Mouse (Mus musculus) naive thymus-derived CD4-positive, alpha-beta T cell, adult 2 months (primary cell): ENCODE data around the gene Kif24.

ENCODE experiments used
- DNase-seq: peaks from one replicate; pipeline ENCODE4 v3.0.0-alpha.2; 2011; ENCODE audit warnings: low read depth

Kif24 gene

DNA sequence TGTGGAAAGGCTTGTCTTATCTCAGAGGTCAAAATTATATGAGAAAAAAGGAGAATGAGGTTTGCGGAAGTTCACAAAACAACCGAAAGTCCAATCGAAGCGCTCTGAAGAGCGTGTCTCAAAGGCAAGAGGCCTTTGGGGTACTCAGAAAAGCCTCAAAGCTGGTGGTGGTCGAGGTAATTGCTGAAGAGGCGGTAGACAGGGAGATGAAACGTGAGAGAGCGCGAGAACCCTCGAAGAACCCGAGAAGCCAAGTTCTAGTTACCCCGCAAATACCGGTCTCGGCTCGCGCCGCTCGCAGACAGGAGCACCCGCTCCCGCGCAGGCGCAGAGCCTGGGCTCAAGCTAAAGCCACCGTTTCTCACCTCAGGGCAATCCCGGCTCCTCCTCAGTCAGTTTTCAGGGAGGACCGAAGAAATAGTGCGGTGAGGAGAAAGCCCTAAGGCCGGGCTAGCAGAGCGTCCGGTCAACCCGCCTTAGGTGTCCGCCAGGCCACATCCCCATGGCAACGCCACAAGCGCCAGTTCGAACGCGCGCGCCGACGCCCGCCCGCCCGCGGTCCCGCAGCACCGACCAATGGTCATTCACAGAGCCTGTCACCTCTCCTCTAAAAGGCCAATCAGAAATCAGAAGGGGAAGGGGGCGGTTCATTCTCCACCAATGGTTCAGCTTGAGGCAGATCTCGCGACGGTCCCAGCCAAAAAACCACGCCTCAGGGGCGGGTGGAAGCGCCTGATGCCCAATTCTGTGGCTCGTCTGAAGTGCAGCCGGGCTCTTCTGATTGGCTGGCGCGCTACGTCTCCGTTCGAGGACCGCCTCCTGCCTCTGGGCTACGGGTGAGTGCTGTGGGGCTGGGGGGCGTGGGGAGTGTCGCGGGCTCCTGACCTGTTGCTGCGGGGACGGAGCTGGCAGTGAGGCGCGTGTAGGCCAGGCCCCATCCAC, at the start of gene Kif24, which contains the start of gene Nudt2:
Gene Kif24 (minus strand): TSS at position 543 of the 942 bp plus-strand sequence.
Gene Nudt2 (plus strand): TSS at position 807 of the 942 bp plus-strand sequence.
- peak; percentile 99 for DNase-seq

- no peak for DNase-seq
Measured at GRCm38 (mm10) chr4:41513714-41514113, 49.0 kb upstream of the Kif24 start.

DNA sequence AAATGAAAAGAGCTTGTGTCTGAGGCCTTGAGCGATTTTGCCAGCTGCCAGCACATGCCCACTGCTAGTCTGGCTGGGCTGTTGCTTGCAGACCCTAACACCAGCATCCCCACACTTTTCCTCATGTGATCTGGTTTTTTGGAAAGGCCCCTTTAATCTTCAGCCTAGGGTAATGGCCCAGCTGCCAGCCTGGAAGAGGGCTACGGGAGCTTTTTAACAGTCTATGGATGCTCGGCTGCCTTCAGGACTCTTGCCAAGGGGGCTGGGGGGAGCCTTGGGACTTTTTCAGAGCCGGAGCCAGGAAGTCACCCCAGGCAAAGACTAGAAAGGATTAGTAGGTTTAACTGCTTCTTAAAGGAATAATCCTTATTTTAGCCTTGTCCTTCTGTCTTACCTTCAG, 48.6 kb upstream of the Kif24 start:
- no peak for DNase-seq

DNA sequence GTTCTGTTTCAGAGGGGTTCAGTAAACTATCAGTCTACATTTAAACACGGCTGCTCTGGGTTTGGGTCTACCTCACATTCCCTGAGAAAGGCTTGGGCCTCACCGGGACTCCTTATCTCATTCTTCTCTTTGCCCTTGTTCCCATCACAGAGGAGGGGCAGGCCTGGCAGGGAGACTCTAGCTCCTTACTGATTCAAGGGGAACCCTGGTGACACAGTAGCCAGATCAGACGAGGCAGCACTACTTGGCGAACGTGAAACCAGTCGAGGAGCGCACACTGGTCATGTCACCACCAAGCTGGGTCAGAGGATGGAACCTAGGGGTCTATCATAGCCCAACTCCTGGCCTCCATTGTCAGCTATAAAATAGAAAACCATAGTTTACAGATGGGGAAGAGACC, 43.3 kb upstream of the Kif24 start:
- DNase-seq = no peak

- no peak for DNase-seq
Measured at GRCm38 (mm10) chr4:41507326-41507924, 42.7 kb upstream of the Kif24 start.

GRCm38 (mm10) chr4:41506906-41507305, 42.2 kb upstream of the Kif24 start:
- peak; percentile 63 for DNase-seq

DNA sequence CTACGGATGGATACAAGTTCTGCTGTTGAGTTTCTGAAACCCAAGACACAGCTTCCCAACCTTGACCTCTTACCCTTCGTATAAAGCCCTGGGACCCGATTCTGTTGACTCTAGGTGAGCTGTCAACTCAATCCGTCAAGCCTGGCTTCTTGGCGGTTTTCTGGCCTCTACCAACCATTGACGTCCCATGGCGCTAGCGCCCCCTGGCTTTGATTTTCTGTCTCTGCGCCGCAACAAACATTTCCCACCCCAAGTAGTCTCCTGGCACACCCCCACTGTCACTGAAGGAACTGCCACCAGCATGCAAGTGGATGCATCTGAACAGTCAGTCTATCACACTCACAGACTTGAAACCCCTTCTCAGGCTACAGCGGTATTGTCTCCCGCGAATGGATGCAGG, 41.5 kb upstream of the Kif24 start:
- DNase-seq = peak; percentile 30

- no peak for DNase-seq
Measured at GRCm38 (mm10) chr4:41505131-41505551, 40.5 kb upstream of the Kif24 start.

GRCm38 (mm10) chr4:41504325-41504724, 39.6 kb upstream of the Kif24 start:
- no peak for DNase-seq

GRCm38 (mm10) chr4:41502986-41503412, 38.3 kb upstream of the Kif24 start, which contains the start of gene AI464131:
Gene AI464131 (minus strand): TSS chr4:41503076.
- DNase-seq = peak; percentile 45

DNA sequence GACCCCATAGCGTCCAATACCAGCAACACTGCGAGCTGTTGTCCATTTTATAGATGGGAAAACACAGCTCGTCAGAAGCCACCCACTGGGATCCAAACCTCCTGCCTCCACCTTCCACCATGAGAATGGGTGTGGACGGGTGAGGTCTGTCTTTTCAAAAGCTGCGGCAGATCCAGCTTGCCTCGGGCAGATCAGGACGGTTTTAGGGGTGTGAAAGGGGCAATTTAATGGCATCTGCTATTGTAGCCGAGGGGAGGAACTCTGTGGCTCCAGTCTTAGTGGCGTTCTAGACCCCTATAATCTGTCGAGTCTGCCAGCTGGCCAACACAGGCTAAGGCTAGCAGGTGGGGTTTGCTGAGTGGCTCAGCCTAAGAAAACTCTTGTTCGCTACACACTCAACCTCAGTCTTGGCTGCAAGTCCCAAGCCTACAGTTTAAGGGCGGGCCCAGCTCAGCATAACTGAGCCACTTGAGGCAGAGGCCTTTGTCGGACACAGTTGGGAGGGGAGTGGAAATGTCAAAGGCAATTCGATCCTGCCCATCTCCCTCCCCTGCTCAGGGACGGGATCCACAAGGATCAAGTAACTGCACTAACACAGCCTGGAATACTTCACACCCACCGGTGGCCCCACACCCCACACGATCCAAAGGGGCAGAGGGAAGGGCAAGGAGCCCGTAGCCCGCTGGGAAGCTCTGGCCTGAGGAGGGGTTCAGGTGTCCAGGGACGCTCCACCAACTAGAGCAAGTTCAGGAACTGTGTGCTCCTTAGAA, 37.7 kb upstream of the Kif24 start:
- DNase-seq = no peak

DNA sequence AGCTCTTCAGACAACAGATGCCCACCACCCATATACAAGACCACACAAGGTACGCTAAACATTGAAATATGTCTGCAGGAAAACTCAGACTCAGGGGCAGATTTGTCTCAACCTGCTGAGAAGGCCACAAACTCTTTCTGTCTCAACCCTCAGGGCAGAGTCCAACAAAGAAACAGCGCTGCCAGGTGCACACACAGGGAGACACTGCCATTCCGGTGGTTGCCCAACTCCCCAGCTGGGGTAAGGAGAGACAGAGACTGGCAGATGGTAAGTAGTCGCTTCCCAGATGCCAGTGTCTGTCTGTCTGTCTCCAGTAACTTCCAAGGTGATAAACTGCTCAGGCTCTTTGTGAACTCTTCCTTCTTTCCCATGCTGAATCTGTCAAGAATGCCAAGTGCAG, 36.1 kb upstream of the Kif24 start:
- no peak for DNase-seq

GRCm38 (mm10) chr4:41499619-41500018, 34.9 kb upstream of the Kif24 start:
- no peak for DNase-seq

- no peak for DNase-seq
Measured at GRCm38 (mm10) chr4:41498921-41499391, 34.3 kb upstream of the Kif24 start.

DNA sequence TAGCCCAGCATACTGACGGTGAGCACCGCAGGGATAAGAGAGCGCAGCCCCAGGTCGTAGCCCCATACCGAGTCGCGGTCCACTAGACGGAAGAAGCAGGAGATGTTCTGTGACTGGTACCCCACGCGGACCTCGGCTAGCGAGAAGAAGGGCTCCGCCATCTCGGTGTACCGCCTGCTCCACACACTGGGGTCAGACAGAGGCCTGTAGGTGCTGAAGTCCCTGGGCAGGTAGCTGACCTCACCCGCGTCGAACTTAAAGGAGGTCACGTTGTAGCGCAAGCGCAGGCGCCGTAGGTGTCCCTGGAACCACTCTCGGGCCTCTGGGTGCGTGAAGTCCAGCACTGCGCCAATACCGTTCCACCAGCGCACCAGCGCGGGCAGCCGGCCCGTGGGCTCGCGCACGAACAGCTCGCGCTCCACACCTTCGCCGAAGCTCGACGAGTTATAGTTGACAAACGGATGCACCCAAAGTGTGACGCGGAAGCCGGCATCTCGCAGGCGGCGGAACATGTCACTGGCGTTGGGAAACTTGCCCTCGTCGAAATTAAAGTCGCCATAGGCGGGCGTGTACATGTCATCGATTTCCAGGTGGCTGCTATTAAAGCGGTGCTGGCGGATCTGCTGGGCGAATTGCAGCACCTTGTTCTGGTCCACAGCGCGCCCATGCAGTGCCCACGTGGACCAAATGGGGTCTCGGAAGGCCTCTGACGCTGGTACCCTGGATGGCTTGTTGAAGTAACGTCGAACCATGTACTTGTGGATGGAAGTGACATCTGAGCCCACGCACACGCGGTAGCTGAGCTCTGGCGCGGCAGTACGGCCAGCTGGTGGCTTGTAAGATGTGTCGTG, 33.5 kb upstream of the Kif24 start:
- no peak for DNase-seq

DNA sequence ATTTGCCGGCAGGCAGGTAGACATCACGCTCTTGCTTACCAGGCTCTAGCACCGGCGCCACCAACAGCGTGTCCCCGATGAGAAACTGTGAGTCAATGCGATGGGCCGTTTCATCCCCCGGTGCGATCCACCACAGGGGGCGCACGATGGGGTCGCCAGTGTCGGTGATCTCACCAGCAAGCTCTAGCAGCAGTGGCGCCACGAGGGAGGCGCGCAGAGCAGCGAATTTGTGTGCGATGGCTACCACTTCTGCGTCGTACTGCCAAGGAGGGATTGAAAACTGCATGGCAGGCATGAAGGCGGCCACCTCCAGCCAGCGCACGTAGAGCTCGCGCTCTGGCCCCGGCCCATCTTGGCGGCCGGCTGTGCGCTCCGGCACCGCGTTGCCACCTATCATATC, 32.9 kb upstream of the Kif24 start:
- DNase-seq = no peak

GRCm38 (mm10) chr4:41497046-41497445, 32.4 kb upstream of the Kif24 start:
- no peak for DNase-seq

- DNase-seq = no peak
Measured at GRCm38 (mm10) chr4:41495850-41496249, 31.2 kb upstream of the Kif24 start.

DNA sequence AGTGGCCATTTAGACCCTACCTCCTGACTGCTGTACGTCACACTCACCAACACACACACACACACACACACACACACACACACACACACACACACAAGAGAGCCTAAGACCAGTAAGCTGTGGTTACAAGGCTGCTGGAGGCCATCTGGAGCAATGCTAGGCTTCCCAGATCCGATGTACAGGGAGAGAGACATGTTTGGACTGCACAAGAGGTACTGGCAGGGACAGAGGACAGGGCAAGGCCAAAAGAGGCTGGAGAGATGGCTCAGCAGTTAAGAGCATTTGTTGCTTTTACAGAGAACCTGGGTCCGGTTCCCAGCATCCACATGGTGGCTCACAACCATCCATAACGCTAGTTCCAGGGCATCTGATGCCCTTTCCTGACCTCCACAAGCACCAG, 30.4 kb upstream of the Kif24 start:
- DNase-seq = no peak

- DNase-seq = no peak
Measured at GRCm38 (mm10) chr4:41494378-41494777, 29.7 kb upstream of the Kif24 start.

DNA sequence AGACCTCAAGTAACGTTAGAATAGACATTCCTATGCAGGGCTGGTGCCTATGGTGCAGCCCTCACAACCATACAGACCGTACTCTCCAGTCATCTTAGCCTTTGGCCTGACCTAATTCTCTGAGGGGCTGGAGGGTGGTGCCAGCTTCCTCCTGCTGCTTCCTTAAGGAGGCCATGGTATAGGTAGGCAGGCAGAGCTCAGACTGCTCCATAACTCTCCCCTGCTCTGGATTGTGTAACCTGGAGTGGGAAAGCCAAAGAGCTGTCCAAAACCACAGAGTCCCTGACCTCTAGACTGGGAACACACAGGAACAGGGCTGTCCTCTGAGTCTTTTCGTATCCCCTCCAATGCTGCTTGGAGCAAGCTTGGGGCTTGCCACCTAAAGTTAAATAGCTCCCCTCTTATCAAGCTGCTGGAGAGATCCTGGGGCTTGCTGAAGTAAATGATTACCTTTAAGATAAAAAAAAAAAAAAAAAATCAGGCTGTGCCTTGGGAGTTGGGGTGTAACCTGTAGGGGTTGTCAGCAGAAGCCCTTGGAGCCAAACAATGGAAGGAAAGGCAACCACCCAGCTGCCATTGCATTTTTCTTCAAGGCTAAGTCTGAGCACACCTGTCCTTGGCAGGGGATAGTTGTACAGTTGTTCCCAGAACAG, 28.9 kb upstream of the Kif24 start:
- DNase-seq = no peak
